Mouse (Mus musculus) C2C12 (cell line): ENCODE results near the gene Mmel1.

ENCODE experiments used
- CEBPB ChIP-seq: IDR thresholded peaks from one replicate; pipeline ENCODE4 v1.6.1; 2011; ENCODE audit warnings: low read depth, mild to moderate bottlenecking, control low read depth, moderate library complexity
- CTCF ChIP-seq: IDR thresholded peaks from one replicate; pipeline ENCODE4 v1.5.1; 2011; ENCODE audit not compliant: control insufficient read depth, insufficient read depth, insufficient read length
- MAX ChIP-seq: IDR thresholded peaks from one replicate; pipeline ENCODE4 v1.6.1; 2011; ENCODE audit warnings: mild to moderate bottlenecking, control low read depth
- MYOD1 ChIP-seq: IDR thresholded peaks from one replicate; pipeline ENCODE4 v1.6.1; 2011; ENCODE audit warnings: low read depth; ENCODE audit not compliant: control insufficient read depth, insufficient read length

DNA sequence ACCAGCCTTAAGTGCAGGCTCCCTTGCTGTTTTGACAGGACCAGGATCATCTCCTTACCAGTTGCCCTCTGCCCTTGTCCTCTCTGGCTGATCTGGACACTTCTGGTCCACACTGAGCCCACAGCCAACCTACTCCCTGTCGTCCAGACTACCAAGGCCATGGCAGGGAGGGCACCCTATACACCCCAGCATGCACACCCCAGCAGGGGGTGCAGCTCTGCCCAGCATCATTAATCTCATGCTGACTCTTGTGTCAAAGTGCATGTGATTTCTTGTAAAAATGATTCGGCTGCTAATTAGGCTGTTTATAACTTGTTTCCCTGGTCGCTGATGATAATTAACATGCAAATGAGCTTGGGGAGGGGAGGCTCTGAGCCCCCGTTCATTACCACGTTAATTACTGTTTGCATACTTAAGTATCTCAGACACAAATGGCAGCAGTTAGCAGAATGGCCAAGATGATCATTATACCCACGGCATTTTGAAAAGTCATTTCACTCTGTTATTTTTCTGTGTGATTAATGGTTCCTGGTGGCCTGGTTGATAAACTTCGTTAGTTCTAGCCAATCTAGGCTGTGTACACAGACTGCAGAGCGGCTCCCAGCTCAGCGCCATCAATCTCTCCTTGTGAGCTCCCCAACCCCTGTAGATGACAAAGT is 37.3 kb upstream of the Mmel1 start:
- no peak for TF ChIP-seq MYOD1
- TF ChIP-seq CTCF, result no peak
- no peak for TF ChIP-seq MAX
- no peak for TF ChIP-seq CEBPB
